Mouse (Mus musculus): ENCODE results near the gene Lrrc3c. TPM values are rescaled to one million over a fixed set of nuclear protein-coding genes. Genes with fewer than 3 reads are reported as not detected.

Gene Lrrc3c
- polyA plus RNA-seq, 1 experiment from 2014 or later: not detected

DNA sequence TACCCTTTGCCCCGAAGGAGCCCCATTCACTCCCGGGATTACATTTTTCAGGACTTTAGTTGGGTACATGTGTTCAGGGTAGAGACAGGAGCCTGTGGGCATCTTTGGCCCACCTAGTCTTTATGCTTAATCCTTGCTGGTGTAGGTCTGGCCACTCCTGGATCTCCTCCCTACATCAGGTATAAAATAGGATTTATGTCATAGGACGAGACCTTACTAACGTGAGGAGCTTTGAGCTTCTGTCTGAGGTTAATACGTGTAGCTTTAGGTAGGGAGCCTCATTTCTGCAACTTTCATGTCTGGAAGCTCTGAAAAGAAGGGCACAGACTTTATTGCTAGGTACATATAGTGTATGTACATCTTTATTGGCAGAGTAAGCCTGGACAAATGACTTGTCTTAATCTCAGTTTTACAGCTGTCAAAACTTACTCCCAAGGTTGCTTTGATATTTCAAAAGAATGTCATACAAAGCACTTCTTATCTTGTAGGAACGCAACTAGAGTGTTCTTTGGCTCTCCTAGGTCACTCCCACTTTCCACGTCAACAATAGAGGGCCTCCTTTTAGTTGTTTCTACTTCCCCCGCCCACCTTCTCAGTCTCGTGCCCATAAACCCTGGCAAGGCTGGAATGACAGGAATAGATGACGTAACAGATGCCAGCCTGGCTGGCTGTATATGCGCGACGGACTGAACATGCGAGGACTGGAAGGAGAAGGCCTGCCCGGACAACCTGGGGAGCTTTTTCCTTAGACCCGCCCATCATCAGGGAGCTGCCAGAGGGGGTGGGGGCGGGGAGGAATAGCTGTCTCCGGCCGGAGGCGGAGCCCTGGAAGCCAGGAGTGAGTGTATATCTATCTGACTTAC lies 10.2 kb upstream of the Lrrc3c start:
- Histone ChIP-seq H3K4me3 (peak overlapping the region; percentile 87), H3K27ac (peak overlapping the region; percentile 49; the same call in 1 of the 2 replicates), H3K9me3 (no peaks in the 10 kb centered on the region), H3K36me3 (replicated peaks) (0 out of 2 replicates have a peak, but pooled peaks cover 3% of the 10 kb centered on the region), H3K9ac (peak overlapping the region; percentile 87), H3K4me2 (peak overlapping the region; percentile 73), H3K4me1 (peaks cover 36% of the 10 kb centered on the region), H3K27me3 (replicated peaks) (no peaks in the 10 kb centered on the region)
- ATAC-seq (replicated peaks): peak; percentile 35
- 5% methylated on average over 20 of the region's 20 CpGs for WGBS

DNA sequence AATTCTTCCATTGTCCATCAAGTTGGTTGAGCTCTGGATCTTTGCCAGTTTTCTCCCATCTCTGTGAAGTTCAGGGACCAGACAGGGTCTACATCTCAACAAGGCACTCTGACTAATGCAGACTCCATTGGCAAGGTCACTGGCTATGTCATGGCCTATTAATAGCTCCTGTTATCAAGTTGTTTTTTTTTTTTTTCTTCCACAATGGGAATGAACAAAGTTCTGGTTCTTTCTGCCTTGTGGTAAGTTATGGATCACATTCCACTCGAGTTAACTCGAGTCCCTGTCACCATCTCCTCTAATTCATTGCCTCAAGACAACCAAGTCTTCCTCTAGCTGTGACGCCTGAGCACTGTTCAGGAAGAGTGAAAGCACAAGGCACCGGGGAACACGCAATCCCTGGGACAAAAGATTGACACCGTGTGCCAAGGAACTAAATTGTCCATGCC lies 9.2 kb upstream of the Lrrc3c start:
- H3K27ac ChIP-seq: no peak overlapping the region
- 70% methylated on average over 6 of the region's 6 CpGs for WGBS
- no peaks in the 10 kb centered on the region for H3K9me3 ChIP-seq
- no peak overlapping the region for H3K4me3 ChIP-seq
- H3K4me1 ChIP-seq: peaks cover 36% of the 10 kb centered on the region
- no peak for ATAC-seq (replicated peaks)
- no peaks in the 10 kb centered on the region for H3K27me3 ChIP-seq (replicated peaks)
- H3K4me2 ChIP-seq: peak overlapping the region; percentile 73
- no peaks in the 10 kb centered on the region for H3K36me3 ChIP-seq (replicated peaks)
- H3K9ac ChIP-seq: no peak overlapping the region

GRCm38 (mm10) chr11:98589306-98589705 lies 8.8 kb upstream of the Lrrc3c start:
- Histone ChIP-seq H3K9ac (no peak overlapping the region), H3K4me3 (no peak overlapping the region), H3K36me3 (replicated peaks) (no peaks in the 10 kb centered on the region), H3K4me1 (peaks cover 34% of the 10 kb centered on the region), H3K9me3 (no peaks in the 10 kb centered on the region), H3K4me2 (no peak overlapping the region), H3K27me3 (replicated peaks) (no peaks in the 10 kb centered on the region), H3K27ac (no peak overlapping the region)
- WGBS: 90% methylated on average over 8 of the region's 8 CpGs
- ATAC-seq (replicated peaks): no peak

DNA sequence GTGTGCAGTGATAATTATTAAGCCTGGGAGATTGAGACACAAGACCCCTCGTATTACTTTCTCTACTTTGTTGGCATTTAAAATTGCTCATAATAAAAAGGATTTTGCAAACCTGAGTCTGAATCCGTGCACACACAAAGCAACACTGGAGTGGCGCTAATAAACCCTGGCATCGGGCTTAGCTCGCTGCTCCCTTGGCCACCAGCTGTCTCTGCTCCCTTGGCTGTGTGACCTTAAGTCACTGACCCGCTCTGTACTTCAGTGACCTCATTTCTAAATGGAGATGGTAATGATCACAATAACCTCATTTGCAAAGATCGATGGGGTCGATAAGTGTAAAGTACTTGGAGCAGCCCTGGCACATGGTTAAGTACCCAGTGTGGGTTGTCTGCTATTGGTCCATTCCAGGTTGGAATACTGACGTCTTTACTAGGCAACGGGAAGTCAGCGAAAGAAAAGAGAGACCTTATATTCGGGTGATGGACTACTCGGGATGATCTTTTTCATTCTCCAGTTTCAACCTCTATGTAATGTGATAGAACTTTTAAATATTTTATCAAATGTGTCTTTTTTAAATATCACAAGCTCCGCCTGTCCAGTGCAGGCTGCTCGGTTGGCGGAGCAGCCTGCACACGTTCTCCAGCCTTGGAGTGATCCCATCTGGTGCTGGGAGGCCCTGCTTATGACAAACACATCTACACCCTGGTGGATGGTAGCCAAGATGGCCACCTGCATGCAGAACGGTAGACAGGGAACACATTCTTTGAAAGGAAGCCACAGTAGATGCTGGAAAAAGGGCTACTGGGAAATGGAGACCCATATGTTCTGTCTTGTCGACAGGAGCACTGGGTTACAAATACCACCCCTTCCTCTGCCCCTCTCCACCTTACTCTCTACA lies 7.3 kb upstream of the Lrrc3c start:
- WGBS: 73% methylated on average over 19 of the region's 19 CpGs
- no peaks in the 10 kb centered on the region for H3K36me3 ChIP-seq (replicated peaks)
- H3K4me2 ChIP-seq: no peak overlapping the region
- no peaks in the 10 kb centered on the region for H3K27me3 ChIP-seq (replicated peaks)
- H3K4me3 ChIP-seq: no peak overlapping the region
- no peak overlapping the region for H3K27ac ChIP-seq
- ATAC-seq (replicated peaks): no peak
- peaks cover 19% of the 10 kb centered on the region for H3K4me1 ChIP-seq
- no peaks in the 10 kb centered on the region for H3K9me3 ChIP-seq
- H3K9ac ChIP-seq: no peak overlapping the region

DNA sequence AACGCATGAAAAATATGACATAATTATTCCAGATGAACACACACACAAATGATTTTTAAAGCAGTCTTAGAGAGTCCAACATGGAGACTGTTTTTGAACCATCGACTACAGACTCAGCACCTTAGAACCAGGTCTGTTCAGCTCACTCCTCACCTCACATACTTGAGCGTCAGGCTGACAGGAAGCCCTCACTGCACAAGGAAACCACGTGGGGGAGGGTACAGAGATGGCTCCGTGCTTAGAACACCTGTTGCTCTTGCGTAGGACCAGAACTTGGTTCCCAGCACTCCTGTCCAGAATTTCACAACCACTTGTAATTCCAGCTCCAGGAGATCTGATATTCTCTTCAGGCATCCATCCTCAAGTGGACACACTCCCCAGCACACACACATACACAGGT lies 3.1 kb upstream of the Lrrc3c start:
- Histone ChIP-seq H3K27ac (no peak overlapping the region), H3K9ac (no peak overlapping the region), H3K4me1 (no peaks in the 10 kb centered on the region), H3K9me3 (no peaks in the 10 kb centered on the region), H3K27me3 (replicated peaks) (peaks cover 7% of the 10 kb centered on the region; the same call in 1 of the 2 replicates), H3K4me3 (no peak overlapping the region), H3K4me2 (no peak overlapping the region), H3K36me3 (replicated peaks) (no peaks in the 10 kb centered on the region)
- no peak for ATAC-seq (replicated peaks)
- WGBS: 77% methylated on average over 6 of the region's 6 CpGs

DNA sequence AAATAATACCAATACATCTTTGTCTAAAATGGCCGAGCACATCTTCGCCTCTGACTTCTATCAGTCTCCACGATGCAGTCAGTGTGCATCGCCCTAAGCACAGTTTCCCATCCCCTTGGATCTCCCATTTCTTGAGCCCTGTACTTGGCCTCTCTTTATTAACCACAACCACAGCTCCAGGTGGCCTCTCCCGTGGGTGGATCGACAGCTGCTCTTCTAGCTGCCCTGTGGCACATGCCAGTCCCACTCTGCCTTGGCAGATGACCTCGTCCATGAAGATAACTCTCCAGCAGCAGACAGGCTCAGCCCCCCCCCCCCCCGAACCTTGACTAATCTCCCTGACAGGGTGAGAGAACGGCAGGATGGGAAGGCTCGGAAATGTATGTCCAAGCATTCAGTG lies 2.6 kb upstream of the Lrrc3c start:
- Histone ChIP-seq H3K9ac (no peak overlapping the region), H3K9me3 (no peaks in the 10 kb centered on the region), H3K4me2 (no peak overlapping the region), H3K36me3 (replicated peaks) (no peaks in the 10 kb centered on the region), H3K27me3 (replicated peaks) (peaks cover 7% of the 10 kb centered on the region), H3K27ac (no peak overlapping the region), H3K4me3 (no peak overlapping the region), H3K4me1 (no peaks in the 10 kb centered on the region)
- no peak for ATAC-seq (replicated peaks)
- WGBS: 71% methylated on average over 10 of the region's 10 CpGs

- 75% methylated on average over 3 of the region's 3 CpGs for whole genome bisulfite sequencing
- ATAC-seq (replicated peaks): no peak
- H3K4me2 ChIP-seq: no peak overlapping the region
- no peaks in the 10 kb centered on the region for H3K36me3 ChIP-seq (replicated peaks)
- H3K4me1 ChIP-seq: no peaks in the 10 kb centered on the region
- no peak overlapping the region for H3K9ac ChIP-seq
- peaks cover 12% of the 10 kb centered on the region for H3K27me3 ChIP-seq (replicated peaks)
- H3K9me3 ChIP-seq: no peaks in the 10 kb centered on the region
- H3K4me3 ChIP-seq: no peak overlapping the region
- no peak overlapping the region for H3K27ac ChIP-seq
Measured at GRCm38 (mm10) chr11:98595955-98596354, 2.1 kb upstream of the Lrrc3c start.

DNA sequence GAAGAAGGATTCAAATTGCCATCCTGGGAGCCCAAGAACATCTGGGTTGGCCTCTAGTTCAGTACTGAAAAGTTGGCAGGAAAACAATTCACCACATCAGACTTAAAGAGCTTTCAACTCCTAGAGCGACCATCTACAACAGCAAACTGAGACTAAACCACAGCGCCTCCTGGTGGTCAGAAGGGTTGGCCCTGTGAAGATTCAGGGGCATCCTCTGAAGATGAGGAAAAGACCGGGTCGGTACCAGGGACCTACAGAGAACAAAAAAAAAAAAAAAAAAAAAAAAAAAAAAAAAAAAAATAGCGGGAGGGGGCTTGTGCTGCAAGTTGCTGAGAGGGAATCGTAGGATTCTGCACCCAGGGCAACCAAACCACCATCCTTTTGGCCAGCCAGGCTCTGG lies 728 bp upstream of the Lrrc3c start:
- no peaks in the 10 kb centered on the region for H3K36me3 ChIP-seq (replicated peaks)
- no peak overlapping the region for H3K9ac ChIP-seq
- H3K4me1 ChIP-seq: peaks cover 4% of the 10 kb centered on the region
- ATAC-seq (replicated peaks): no peak
- H3K4me2 ChIP-seq: no peak overlapping the region
- H3K27ac ChIP-seq: no peak overlapping the region
- no peaks in the 10 kb centered on the region for H3K9me3 ChIP-seq
- H3K27me3 ChIP-seq (replicated peaks): peaks cover 14% of the 10 kb centered on the region
- no peak overlapping the region for H3K4me3 ChIP-seq
- 47% methylated on average over 6 of the region's 6 CpGs for WGBS

DNA sequence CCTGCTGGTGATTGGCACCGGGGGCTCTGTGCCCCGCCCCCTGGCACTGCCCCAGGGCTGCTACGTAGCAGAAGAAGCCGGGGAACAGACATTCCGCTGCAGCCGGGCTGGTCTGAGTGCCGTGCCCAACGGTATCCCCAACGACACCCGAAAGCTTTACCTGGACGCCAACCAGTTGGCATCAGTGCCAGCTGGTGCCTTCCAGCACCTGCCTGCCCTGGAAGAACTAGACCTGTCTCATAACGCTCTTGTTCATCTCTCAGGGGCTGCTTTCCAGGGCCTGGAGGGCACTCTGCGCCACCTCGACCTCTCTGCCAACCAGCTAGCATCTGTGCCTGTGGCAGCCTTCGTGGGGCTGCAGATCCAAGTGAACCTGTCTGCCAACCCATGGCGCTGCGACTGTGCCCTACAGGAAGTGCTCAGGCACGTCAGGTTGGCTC lies 780 bp downstream of the Lrrc3c start:
- Histone ChIP-seq H3K36me3 (replicated peaks) (no peaks in the 10 kb centered on the region), H3K27ac (no peak overlapping the region), H3K4me1 (peaks cover 6% of the 10 kb centered on the region), H3K27me3 (replicated peaks) (peaks cover 14% of the 10 kb centered on the region), H3K4me2 (no peak overlapping the region), H3K4me3 (no peak overlapping the region), H3K9me3 (no peaks in the 10 kb centered on the region), H3K9ac (no peak overlapping the region)
- 66% methylated on average over 18 of the region's 18 CpGs for WGBS
- no peak for ATAC-seq (replicated peaks)

DNA sequence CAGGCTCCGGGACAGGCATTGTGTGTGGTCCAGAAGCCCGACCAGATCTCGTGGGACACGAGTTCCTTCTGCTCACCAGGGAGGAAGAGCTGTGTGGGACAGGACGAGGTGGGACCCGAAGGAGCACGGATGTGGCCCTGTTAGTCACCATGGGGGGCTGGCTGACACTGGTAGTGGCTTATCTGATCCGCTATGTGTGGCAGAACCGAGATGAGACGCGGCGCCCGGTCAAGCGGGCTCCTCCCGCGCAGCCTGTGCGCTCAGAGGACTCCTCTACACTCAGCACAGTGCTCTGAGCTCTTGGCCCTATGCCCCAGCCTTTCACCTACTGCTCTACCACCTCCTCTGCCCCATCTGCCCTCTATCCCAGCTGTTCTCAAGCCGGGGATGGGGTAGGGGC lies 1.2 kb downstream of the Lrrc3c start:
- ATAC-seq (replicated peaks): no peak
- Histone ChIP-seq H3K4me3 (no peak overlapping the region), H3K4me2 (no peak overlapping the region), H3K4me1 (peaks cover 6% of the 10 kb centered on the region), H3K9me3 (no peaks in the 10 kb centered on the region), H3K27me3 (replicated peaks) (peaks cover 14% of the 10 kb centered on the region), H3K36me3 (replicated peaks) (no peaks in the 10 kb centered on the region), H3K27ac (no peak overlapping the region), H3K9ac (no peak overlapping the region)
- WGBS: 39% methylated on average over 18 of the region's 18 CpGs

DNA sequence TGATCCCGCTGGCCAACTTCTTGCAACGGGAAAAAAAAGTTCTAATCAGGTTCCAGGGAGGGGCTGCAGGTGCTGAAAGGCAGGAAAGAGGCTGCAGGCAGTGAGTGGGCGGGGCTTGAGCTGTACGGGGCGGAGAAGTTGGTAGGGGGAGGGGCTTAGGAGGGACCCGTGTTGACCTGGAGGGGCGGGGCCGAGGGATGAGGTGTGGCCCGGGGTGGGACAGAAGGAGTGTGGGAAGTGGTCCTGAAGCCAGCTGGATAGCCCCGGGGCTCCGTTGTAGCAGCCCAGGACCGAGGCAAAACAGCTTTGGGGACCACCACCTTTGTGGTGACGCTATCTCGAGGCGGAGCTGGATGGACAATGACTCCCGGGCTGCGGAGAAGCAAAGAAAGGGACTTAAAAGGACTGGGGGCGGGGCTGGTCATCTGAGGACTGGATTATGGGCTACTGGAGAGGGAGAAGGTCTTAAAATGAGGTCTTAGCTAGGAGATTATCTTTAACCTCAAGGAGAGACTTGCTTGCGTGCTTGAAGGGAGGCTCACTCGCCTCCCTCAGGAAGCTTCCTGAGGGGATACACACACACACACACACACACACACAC lies 4.1 kb downstream of the Lrrc3c start:
- Histone ChIP-seq H3K27ac (no peak overlapping the region), H3K4me2 (peak overlapping the region; percentile 51), H3K27me3 (replicated peaks) (peaks cover 14% of the 10 kb centered on the region), H3K4me1 (peaks cover 6% of the 10 kb centered on the region), H3K4me3 (peak overlapping the region; percentile 30), H3K9me3 (no peaks in the 10 kb centered on the region), H3K9ac (no peak overlapping the region), H3K36me3 (replicated peaks) (no peaks in the 10 kb centered on the region)
- ATAC-seq (replicated peaks): no peak
- WGBS: 2% methylated on average over 20 of the region's 20 CpGs

DNA sequence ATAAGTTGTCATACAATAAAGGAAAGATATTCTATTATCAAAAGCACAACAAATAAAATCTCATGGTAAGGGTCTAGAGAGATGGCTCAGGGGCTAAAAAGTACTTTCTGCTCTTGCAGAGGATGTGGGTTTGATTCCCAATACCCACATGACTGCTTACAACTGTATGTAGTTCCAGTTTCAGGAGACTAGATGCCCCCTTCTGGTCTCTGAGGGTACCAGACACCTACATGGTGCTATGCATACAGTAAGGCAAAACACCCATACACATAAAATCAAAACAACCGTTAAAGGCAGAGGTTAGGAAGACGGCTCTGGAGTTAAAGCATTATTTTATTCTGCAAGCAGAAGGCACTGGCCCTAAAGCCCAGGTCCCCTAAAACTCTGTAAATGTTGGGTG lies 5.9 kb downstream of the Lrrc3c start:
- H3K4me2 ChIP-seq: no peak overlapping the region
- 92% methylated on average over 2 of the region's 2 CpGs for WGBS
- H3K4me1 ChIP-seq: peaks cover 6% of the 10 kb centered on the region
- no peak for ATAC-seq (replicated peaks)
- no peak overlapping the region for H3K4me3 ChIP-seq
- peaks cover 9% of the 10 kb centered on the region for H3K27me3 ChIP-seq (replicated peaks)
- no peak overlapping the region for H3K9ac ChIP-seq
- no peaks in the 10 kb centered on the region for H3K36me3 ChIP-seq (replicated peaks)
- H3K27ac ChIP-seq: no peak overlapping the region
- H3K9me3 ChIP-seq: no peaks in the 10 kb centered on the region
